Mouse (Mus musculus) limb, embryonic 14.5 days (tissue): ENCODE data around the gene Nfix. TPM values are rescaled to one million over a fixed set of nuclear protein-coding genes. Genes with fewer than 3 reads are reported as not detected.

ENCODE experiments used
- ATAC-seq: fragments of 200-750 bp; cut with Nextera tagmentation; 2 replicates; pipeline ENCODE4 v1.8.0; 2017; ENCODE audit warnings: low read depth, moderate number of reproducible peaks, moderate TSS enrichment; ENCODE audit not compliant: low FRiP score
- DNase-seq: peaks from one replicate; pipeline ENCODE4 v3.0.0-alpha.2; 2015; ENCODE audit warnings: low spot score
- H3K27ac ChIP-seq: fragments of 300-500 bp; sonication (generic); replicated peaks from 2 replicates; pipeline ENCODE4 v1.5.1; 2014; ENCODE audit warnings: low read depth, mild to moderate bottlenecking, low read length, moderate library complexity, mixed read lengths
- H3K27me3 ChIP-seq: fragments of 300-500 bp; sonication (generic); 2 replicates; pipeline ENCODE4 v1.6.1; 2014; ENCODE audit warnings: low read length, mixed read lengths; ENCODE audit not compliant: control insufficient read depth, insufficient read depth
- H3K36me3 ChIP-seq: fragments of 300-500 bp; sonication (generic); 2 replicates; pipeline ENCODE4 v1.6.1; 2014; ENCODE audit warnings: mild to moderate bottlenecking, low read length, moderate library complexity, mixed read lengths; ENCODE audit not compliant: control insufficient read depth, insufficient read depth
- H3K4me1 ChIP-seq: fragments of 300-500 bp; sonication (generic); 2 replicates; pipeline ENCODE4 v1.6.1; 2014; ENCODE audit warnings: antibody characterized with exemption, low read length, mixed read lengths; ENCODE audit not compliant: control insufficient read depth, insufficient read depth
- H3K4me2 ChIP-seq: fragments of 300-500 bp; sonication (generic); replicated peaks from 2 replicates; pipeline ENCODE4 v1.6.1; 2014; ENCODE audit warnings: low read depth, mild to moderate bottlenecking, low read length, moderate library complexity; ENCODE audit not compliant: severe bottlenecking
- H3K4me3 ChIP-seq: fragments of 300-500 bp; sonication (generic); replicated peaks from 2 replicates; pipeline ENCODE4 v1.5.1; 2014; ENCODE audit warnings: low read length
- H3K9ac ChIP-seq: fragments of 300-500 bp; sonication (generic); 2 replicates; pipeline ENCODE4 v1.6.1; 2014; ENCODE audit warnings: mild to moderate bottlenecking, low read depth, low read length, moderate library complexity; ENCODE audit not compliant: severe bottlenecking
- H3K9me3 ChIP-seq: fragments of 300-500 bp; sonication (generic); 2 replicates; pipeline ENCODE4 v1.6.1; 2016; ENCODE audit warnings: low read length; ENCODE audit not compliant: control insufficient read depth
- POLR2A ChIP-seq: fragments of 200-500 bp; IDR thresholded peaks from 2 replicates; pipeline ENCODE4 v1.8.0; 2012; ENCODE audit warnings: inconsistent platforms, mild to moderate bottlenecking, moderate library complexity, borderline replicate concordance; ENCODE audit not compliant: insufficient read depth, insufficient read length; ENCODE audit errors: extremely low read depth
- WGBS: fragments of 180-500 bp; shearing (Covaris S2); extraction: QIAGEN DNeasy Blood & Tissue Kit; methylation state at CpG from one replicate; pipeline ENCODE4 v1.1.7; 2014; 5-methylcytosine and 5-hydroxymethylcytosine counted together
- polyA plus RNA-seq, 2 experiments: library from polyadenylated mRNA; depleted of rRNA in 1 of 2; stranded (reverse) in 1 of 2; unstranded in 1 of 2; fragments of >200 nt; fragmentation: Nextera tagmentation in 1 of 2; extraction: Ambion mirVana in 1 of 2; gene quantifications; 2 replicates each; pipeline versions ENCODE4 v1.2.1 to v1.2.3; 2012 to 2014

The Nfix gene
- polyA plus RNA-seq, 2 experiments: 81.2 to 100 TPM

DNA sequence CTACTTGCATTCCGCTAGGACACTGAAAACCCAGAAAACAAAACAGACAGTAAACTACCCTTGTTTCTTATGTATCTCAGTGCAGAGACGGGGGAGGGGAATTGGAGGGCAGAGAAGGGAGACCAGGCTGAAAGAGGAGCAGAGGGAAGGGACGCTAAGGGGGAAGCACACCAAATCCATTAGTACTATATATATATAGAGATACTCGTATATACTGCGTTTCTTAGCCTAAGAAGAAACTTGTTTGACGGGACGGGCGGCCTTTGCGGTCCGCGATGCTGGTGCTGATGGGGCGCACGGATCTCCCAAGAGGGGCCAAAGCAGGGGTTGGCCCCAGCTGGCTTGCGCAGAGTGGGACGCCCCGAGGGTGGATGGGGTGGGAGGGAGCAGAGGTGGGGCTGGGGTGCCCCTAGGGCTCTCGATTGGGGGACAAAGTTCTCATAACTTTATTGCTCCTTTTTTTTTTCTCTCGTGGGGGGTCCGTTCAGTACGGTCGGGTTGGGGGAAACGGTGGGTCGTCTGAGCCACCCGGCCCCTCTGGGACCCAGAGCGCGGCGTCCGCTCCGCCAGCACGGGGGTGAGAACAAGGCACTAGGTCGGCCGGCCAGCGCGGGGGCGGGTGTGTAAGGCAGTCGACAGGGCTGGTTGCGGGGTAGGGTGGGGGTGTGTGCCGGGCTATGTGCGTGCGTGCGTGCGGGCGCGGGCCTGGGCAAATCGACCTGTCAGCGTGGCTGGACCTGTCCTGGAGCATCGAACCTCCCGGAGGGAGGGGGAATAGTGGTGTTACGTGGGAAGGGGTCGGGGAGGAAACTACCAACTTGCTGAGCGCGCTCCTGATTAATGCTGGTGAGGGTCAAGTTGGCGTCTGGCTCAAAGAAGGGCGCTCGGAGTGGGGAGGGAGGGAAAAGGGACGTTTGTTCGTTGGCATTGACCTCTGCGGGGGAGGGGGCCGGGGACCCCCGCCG, 95.0 kb downstream of the Nfix start:
- DNase-seq (no peak), ATAC-seq (no peak)
- H3K36me3 ChIP-seq: peaks cover 51% of the 10 kb centered on the region
- peaks cover 66% of the 10 kb centered on the region for H3K4me1 ChIP-seq
- peak overlapping the region; percentile 9 for H3K4me3 ChIP-seq
- peak overlapping the region; percentile 37 for H3K4me2 ChIP-seq
- H3K9ac ChIP-seq: peak overlapping the region; percentile 12
- 7% methylated on average over 55 of the region's 61 CpGs for WGBS
- H3K9me3 ChIP-seq: no peaks in the 10 kb centered on the region
- H3K27ac ChIP-seq: no peak overlapping the region
- H3K27me3 ChIP-seq: peaks cover 55% of the 10 kb centered on the region
- no peak for TF ChIP-seq POLR2A

DNA sequence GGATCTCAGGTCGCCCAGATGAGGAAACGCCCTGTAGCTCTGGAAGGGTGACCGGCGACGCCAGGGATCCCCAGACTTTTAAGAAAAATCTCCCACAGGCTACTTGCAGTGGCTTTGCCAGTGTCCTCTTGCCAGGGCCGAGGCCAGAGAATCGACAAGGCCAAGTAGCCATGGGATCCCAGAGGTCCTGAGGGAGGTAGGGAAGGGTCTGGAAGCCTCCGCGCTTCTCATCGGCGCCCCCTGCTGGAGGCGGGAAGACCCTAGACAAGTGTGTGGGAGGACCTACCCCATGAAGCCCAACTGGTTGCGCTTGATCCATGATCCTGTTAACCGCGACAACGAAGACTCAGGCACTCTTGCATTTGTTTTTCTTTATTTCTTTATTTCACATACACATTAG, 95.8 kb downstream of the Nfix start:
- H3K9ac ChIP-seq: no peak overlapping the region
- no peak overlapping the region for H3K27ac ChIP-seq
- H3K27me3 ChIP-seq: peaks cover 55% of the 10 kb centered on the region
- peak; percentile 71 for DNase-seq
- H3K4me2 ChIP-seq: peak overlapping the region; percentile 29; the same call in 1 of the 2 replicates
- no peak for TF ChIP-seq POLR2A
- H3K4me1 ChIP-seq: peaks cover 65% of the 10 kb centered on the region
- no peaks in the 10 kb centered on the region for H3K9me3 ChIP-seq
- peak overlapping the region; percentile 7; the same call in 1 of the 2 replicates for H3K4me3 ChIP-seq
- peaks cover 48% of the 10 kb centered on the region for H3K36me3 ChIP-seq
- 11% methylated on average over 16 of the region's 16 CpGs for WGBS
- ATAC-seq: no peak

DNA sequence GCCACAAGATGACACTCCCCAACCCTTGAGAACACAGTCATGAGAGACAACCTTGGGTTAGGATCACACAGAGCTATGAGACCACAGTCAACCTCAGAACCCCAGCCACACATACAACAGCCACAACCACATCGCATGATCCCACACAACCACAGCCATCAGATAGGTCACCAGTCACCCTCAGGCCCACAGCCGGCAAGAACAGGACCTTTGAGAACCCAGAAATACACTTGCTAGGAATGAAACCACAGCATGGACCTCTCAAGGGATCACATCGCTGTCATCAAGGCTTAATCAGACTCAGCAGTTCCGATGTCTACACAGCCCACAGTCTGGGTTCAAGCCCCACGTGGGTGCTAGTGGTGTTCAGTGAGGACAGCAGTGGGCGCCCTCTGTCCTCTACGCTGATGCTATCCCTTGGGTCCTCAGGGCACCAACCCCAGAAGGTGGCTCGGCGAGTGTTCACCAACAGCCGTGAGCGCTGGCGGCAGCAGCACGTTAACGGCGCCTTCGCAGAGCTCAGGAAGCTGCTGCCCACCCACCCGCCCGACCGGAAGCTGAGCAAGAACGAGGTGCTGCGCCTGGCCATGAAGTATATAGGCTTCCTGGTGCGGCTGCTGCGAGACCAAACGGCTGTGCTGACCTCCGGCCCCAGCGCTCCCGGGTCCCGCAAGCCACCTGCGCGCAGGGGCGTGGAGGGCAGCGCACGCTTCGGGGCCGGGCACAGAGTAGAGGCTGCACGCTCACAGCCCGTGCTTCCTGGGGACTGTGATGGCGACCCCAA, 96.5 kb downstream of the Nfix start:
- Histone ChIP-seq H3K4me3 (peak overlapping the region; percentile 7; the same call in 1 of the 2 replicates), H3K27ac (no peak overlapping the region), H3K36me3 (peaks cover 48% of the 10 kb centered on the region), H3K9ac (no peak overlapping the region), H3K9me3 (no peaks in the 10 kb centered on the region), H3K4me1 (peaks cover 58% of the 10 kb centered on the region), H3K4me2 (peak overlapping the region; percentile 29; the same call in 1 of the 2 replicates), H3K27me3 (peaks cover 55% of the 10 kb centered on the region)
- DNase-seq (no peak), ATAC-seq (no peak)
- WGBS: 13% methylated on average over 37 of the region's 38 CpGs
- TF ChIP-seq POLR2A: no peak

DNA sequence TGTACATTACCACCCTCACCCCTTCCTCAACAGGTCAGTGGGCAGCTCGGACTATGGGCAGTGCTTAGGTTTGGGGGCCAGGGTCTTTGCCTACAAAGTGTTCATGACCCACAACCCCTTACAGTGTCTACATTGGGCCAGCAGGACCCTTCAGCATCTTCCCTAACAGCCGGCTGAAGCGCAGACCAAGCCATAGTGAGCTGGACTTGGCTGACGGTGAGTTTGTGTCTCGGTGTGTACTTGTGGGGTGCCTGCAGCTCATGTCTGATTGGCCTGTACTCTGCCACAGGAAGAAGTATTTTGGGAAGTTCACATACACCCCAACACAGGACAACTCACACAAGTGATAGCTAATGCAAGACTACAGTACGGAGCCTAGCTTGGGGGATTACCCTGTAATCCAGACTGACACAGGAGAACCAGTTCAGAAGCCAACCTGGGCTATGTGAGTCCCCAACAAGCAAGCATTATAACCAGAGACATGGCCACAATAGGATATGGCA, 97.1 kb downstream of the Nfix start:
- Histone ChIP-seq H3K9ac (no peak overlapping the region), H3K27me3 (peaks cover 53% of the 10 kb centered on the region), H3K4me1 (peaks cover 53% of the 10 kb centered on the region), H3K36me3 (peaks cover 47% of the 10 kb centered on the region), H3K9me3 (no peaks in the 10 kb centered on the region), H3K27ac (no peak overlapping the region), H3K4me3 (no peak overlapping the region; the same call in 1 of the 2 replicates), H3K4me2 (0 out of 2 replicates have a peak overlapping the region, but pooled peaks have one; percentile 2)
- no peak for TF ChIP-seq POLR2A
- ATAC-seq: no peak
- no peak for DNase-seq
- WGBS: 79% methylated on average over 6 of the region's 6 CpGs

DNA sequence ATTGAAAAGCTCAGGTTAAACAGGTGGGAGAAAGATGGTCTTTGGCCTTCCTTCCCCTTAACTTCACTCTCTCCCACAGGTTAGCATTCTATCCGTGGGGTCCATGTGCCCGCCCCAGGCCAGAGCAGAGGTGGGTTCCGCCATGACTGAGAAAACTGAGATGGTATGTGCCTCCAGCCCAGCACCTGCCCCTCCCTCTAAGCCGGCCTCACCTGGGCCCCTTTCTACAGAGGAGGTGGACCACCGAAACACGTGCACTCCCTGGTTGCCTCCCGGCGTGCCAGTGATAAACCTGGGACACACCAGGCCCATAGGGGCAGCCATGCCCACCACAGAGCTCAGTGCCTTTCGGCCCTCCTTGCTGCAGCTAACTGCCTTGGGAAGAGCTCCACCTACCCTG, 97.6 kb downstream of the Nfix start:
- no peaks in the 10 kb centered on the region for H3K9me3 ChIP-seq
- no peak for TF ChIP-seq POLR2A
- H3K4me1 ChIP-seq: peaks cover 49% of the 10 kb centered on the region
- peaks cover 49% of the 10 kb centered on the region for H3K27me3 ChIP-seq
- ATAC-seq (no peak), DNase-seq (no peak)
- peak overlapping the region; percentile 3; the same call in 1 of the 2 replicates for H3K4me3 ChIP-seq
- WGBS: 73% methylated on average over 9 of the region's 9 CpGs
- H3K9ac ChIP-seq: no peak overlapping the region
- no peak overlapping the region for H3K27ac ChIP-seq
- H3K36me3 ChIP-seq: peaks cover 47% of the 10 kb centered on the region
- peak overlapping the region; percentile 2; the same call in 1 of the 2 replicates for H3K4me2 ChIP-seq
